Mouse (Mus musculus) cerebellum, adult 11-12 months (tissue): ENCODE results near the gene Ccl27b.
"Not testable (repeated sequence)": the region's sequence is repeated elsewhere in the genome, so short reads cannot be mapped to it uniquely, and the experiment has no call there.

Experiments used
- DNase-seq: peaks from one replicate; pipeline ENCODE4 v3.0.0; 2022

Ccl27b gene

DNA sequence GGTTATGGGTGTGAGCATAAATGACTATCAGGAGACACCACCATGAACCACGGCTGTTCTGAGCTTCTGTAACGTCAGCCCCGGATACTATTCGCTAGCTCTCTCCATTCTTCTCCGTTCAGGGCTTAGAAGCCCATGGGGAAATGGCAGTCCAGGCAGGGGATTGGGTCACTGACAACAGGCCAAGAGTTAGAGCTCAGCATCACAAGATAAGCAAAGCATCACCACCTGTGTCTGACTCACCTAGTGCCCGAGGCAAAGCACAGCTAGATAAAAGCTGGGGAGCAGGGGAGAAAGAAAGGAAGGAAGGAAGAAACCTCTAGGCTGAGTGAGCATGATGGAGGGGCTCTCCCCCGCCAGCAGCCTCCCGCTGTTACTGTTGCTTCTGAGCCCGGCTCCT lies at the start of gene Ccl27b:
Gene Ccl27b, plus strand, starts transcription at position 301 of the 400 bp plus-strand sequence.
- DNase-seq: not testable (repeated sequence)

DNA sequence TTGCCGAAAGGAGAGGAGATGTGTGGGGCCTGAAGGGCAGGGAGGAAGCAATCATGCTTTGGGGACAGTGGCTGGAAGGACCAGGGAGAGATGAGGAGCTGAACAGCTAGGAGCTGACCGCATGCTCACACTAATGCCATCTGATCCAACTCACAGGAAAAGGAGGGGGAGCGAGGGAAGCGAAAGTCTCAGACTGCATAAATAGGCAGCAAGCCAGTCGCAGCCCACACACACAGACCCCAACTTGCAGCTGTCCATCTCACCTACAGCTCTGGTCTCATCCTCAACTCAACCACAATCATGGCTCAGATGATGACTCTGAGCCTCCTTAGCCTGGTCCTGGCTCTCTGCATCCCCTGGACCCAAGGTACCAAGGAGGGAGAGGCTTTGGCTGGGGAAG lies 43.2 kb upstream of the Ccl27b start, which contains the start of gene Gm10591:
Gene Gm10591, plus strand, starts transcription at position 301 of the 400 bp plus-strand sequence.
- DNase-seq: not testable (repeated sequence)

DNA sequence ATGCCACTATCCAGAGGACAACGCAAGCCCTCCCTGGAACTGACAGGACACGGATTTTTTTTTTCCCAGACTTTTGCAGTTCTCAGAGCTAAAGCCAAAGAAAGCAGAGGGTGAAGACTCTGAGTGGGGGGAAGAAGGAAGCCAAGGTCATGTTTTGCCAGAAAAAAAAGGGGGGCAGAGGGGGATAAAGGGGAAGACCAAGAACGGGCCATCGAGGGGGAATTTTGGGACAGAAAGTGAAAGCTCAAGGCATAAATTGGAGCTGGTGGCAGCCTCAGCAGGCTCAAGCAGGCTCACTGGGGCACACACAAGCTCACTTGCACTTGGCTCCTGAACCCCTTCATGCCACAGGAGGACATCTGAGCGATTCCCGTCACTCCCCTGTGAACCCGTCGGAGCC lies 25.6 kb upstream of the Ccl27b start, which contains the start of gene Gm2564:
Gene Gm2564, plus strand, starts transcription at position 301 of the 400 bp plus-strand sequence.
- DNase-seq: not testable (repeated sequence)

DNA sequence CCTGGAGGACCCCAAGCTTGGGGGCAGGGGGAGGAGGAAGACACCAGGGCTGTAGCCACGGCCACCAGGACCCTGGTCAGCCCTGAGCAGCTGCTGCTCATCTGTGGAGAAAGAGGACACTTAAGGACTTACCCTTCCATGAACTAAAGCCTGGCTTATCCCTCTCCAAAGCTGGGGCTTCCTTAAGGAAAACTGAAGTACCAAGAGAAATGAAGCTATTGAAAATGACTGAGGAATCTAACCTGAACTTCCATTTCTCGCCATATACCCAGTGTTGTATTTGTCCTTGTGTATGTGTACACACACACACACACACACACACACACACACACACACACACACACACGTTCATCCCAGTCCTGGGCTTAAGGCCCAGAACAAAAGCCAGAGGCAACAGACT lies 6.7 kb downstream of the Ccl27b start, which contains the start of gene Il11ra2:
Gene Il11ra2, minus strand, starts transcription at position 101 of the 400 bp plus-strand sequence.
- DNase-seq: not testable (repeated sequence)

DNA sequence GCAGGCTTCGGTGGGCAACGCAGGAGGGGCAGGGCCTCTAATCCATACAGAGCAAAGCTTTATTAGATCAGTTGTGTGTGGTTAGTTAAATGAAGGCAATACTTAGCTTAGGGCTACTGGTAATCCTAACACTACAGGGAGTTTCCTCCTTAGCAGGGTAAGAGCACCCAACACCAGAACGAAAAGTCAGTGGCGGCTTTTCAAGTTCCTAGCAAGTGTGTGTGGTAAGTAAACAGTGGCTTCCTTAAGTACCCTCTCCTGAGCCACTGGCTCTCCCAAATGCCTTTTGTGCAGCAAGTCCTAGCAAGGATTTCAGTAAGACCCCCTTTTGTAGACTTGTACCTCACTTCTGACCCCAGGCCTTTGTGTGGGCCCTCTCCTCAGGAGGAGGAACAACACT lies 20.4 kb downstream of the Ccl27b start:
- not testable (repeated sequence) for DNase-seq

DNA sequence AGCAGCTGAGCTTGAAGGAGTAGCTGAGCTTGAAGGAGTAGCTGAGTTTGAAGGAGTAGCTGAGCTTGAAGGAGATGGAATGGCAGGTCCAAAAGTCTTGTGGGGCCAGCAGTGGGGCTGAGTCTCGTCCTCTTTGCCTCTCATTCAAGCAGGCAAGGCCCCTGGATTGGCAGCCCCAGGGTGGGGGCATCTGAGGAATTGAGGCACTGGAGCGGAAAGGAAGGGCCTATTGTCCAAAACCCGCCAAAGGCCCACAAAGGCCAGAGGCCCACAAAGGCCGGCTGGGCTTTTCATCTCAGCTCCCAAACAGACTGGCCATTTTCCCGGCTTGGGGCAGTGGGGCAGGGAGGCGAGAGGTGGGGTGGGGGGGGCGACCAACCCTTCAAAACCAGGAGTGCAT lies 24.3 kb downstream of the Ccl27b start:
- DNase-seq: not testable (repeated sequence)

DNA sequence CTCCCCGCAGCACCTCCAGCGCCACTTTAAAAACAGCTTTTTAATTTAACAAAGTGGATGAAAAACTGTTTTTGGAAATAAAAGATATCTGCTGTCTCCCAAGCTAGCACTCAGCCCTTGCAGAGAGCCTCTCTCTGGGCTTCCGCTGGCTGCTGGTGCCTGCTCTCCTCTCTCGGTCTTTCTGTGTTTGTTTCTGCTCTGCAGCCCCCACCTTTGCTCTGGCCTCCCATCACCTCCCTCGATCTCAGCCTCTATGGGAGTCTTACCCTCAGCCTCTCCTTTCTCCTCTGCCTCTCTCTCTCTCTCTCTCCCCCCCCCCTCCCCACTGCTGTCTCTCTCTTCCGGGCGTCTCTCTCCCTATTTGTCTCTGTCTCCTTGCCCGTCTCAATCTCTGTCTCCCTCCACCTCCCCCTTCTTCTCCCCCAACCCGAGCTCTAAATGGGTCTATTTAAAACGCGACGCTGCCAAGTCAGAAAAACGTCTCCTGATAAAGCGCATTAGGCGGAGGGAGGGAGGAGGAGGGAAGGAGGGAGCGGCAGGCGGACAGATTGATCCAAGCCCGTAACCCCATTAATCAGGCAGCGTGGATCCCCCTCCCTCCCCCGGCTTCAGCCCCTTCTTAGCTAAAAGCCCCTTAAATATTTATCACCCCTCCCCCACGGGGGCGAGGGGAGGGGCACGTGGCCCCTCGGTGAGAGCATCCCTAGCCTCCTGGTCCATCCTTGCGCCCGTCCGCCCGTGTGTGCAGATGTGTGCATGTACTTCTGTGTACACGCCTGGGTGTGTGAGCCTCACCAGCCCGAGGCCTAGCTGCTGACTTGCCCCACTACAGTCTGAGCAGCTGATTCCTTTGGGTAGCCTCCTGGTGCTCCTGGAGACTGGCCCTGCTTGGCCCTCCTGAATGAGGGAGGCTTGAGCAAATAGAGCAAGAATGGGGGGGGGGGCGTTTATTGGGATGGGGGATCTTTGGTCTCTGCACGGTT lies 25.6 kb downstream of the Ccl27b start:
- not testable (repeated sequence) for DNase-seq

DNA sequence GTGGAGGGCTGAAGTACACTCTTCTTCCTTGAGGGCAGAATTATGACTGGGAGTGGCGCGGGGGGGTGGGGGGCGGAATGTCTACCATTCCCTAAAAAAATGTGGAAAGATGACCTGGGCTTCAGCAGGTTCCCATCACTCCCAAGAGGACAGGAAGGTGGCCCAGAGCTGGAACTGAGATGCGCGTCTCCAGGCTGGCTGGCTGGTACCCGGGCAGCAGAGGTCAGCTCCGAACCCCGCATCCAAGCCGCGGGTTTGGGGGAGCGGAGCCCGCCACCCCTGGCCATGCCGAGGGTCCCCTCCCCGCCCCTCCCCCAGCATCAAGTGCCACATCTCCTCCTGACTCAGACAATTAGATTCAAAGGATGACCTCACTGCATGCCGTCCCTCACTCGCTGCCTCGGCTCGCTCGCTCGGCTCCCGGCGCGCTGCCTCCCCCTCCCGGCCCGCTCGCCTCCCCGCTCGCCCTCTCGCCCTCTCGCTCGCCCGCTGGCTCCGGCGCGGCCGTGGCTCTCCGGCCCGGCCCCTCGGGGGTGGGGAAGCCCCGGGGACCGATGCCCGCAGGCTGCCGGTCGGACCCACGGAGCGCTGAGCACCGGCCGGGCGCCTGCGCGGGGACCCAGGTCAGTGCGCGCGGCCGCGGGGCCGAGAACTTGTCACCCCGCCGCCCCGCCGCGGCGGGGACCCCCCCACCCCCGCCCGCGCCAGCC lies 26.6 kb downstream of the Ccl27b start:
- DNase-seq: not testable (repeated sequence)

DNA sequence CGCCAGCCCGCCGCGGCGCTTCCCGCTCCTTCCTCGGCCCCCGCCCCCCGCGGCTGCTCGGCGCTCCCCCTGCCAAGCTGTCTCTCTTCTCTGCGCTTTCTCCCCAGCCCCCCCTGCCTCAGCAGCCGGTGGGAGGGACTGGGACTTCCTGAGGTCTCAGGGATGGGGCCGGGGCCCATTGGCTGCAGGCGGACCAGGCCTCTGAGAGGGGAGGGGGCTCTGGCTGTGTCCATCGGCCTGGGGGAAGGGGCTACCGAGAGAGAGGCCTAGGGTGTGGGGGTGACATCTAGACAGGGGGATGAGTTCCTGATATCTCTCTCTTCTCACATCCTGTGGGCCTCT lies 27.1 kb downstream of the Ccl27b start:
- not testable (repeated sequence) for DNase-seq
